Mouse (Mus musculus): Measurements from ENCODE around the gene Map6. TPM values are rescaled to one million over a fixed set of nuclear protein-coding genes. Genes with fewer than 3 reads are reported as not detected.
A peak's percentile ranks its signal among the peaks of the same experiment; 100 is the strongest.

Gene Map6
- polyA plus RNA-seq, 1 experiment from 2014 or later = 0.06 TPM

DNA sequence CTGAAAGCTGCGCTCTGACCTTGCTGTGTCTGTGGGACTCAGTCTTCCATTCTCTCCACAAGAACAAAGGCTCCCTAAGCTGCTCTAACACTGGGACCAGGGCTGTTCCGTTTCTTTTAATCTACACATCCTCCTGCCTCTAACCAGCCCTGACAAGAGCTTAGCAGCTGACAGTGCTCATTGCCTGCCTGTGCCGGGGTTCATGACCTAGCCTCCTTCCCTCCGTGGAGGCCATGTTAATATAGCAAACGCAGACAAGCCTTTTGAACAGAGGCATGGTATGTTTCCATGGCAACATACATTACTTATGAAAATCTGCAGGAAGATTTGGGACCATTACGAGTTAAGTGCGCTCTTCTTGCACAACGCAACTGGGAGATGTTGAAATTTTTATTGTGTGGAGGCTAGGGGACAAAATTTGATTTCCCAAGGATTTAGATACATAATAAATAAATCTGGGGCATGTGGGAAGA is 45.5 kb downstream of the Map6 start:
- peaks cover 20% of the 10 kb centered on the region for H3K4me1 ChIP-seq (ENCODE audit: insufficient read depth)
- H3K9me3 ChIP-seq (ENCODE audit: low read length) = no peaks in the 10 kb centered on the region
- no peak for TF ChIP-seq EP300 (IDR thresholded peaks at IDR 0.05; ENCODE audit: low read depth)
- no peak for TF ChIP-seq CTCF (IDR thresholded peaks at IDR 0.05; ENCODE audit: low read depth)
- ATAC-seq (no peak), DNase-seq (no peak)
- no peaks in the 10 kb centered on the region for H3K27me3 ChIP-seq (ENCODE audit: insufficient read depth, low read length)
- WGBS (ENCODE audit: insufficient replicate concordance) = 52% methylated on average over 8 of the region's 8 CpGs
- no peak overlapping the region for H3K4me3 ChIP-seq (ENCODE audit: low read depth, low read length)
- H3K36me3 ChIP-seq (replicated peaks; ENCODE audit: insufficient read depth, low read length) = no peaks in the 10 kb centered on the region
- no peak overlapping the region for H3K27ac ChIP-seq (ENCODE audit: low read depth)
- H3K9ac ChIP-seq (replicated peaks) = no peak overlapping the region
- H3K4me2 ChIP-seq (ENCODE audit: low read depth, low read length) = no peak overlapping the region

DNA sequence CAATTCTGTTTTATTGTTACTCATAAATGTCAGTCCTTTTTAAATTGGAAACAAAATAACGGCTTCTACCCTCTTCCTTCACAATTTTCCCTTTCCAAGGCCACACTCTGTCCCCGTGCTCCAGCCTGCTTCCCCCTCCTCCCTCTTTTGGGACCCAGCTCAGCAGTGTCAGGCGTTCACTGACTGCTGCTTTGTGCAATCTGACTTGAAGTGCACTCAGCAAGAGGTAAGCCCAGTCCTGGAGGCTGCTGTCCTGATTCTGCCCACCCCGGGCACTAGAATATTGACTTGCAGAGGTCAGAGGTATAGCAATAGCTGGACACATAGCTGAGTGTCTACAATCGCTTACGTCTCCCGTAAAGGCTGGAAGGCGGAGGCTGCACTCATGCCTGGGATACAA is 46.0 kb downstream of the Map6 start:
- ATAC-seq = 0 out of 2 replicates have a peak, but pooled peaks have one; percentile 41
- H3K4me1 ChIP-seq (ENCODE audit: insufficient read depth) = peaks cover 20% of the 10 kb centered on the region
- no peaks in the 10 kb centered on the region for H3K9me3 ChIP-seq (ENCODE audit: low read length)
- no peak for DNase-seq
- WGBS (ENCODE audit: insufficient replicate concordance) = 61% methylated on average over 8 of the region's 8 CpGs
- no peaks in the 10 kb centered on the region for H3K36me3 ChIP-seq (replicated peaks; ENCODE audit: insufficient read depth, low read length)
- H3K27me3 ChIP-seq (ENCODE audit: insufficient read depth, low read length) = no peaks in the 10 kb centered on the region
- no peak overlapping the region for H3K4me3 ChIP-seq (ENCODE audit: low read depth, low read length)
- H3K27ac ChIP-seq (ENCODE audit: low read depth) = no peak overlapping the region
- no peak overlapping the region; the same call in 1 of the 2 replicates for H3K9ac ChIP-seq (replicated peaks)
- H3K4me2 ChIP-seq (ENCODE audit: low read depth, low read length) = no peak overlapping the region
- TF ChIP-seq EP300 (IDR thresholded peaks at IDR 0.05; ENCODE audit: low read depth) = no peak
- TF ChIP-seq CTCF (IDR thresholded peaks at IDR 0.05; ENCODE audit: low read depth) = no peak

DNA sequence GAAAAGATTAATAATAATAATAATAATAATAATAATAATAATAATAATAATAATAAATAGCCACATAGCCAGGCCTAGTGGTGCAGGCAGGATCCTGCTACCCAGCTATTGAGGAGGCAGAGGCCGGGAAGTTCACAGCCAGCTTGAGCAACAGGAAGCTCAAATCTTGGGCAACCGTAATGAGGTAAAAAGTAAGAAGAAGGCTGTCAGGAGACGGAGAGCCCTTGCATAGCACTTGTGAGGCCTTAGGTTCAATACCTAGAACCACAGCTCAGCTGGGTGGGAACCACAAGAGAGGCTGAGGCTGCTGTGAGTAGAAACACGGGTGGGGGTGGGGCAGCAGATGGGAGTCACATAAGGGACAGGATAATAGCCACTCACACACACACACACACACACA is 47.3 kb downstream of the Map6 start:
- WGBS (ENCODE audit: insufficient replicate concordance) = 57% methylated on average over 4 of the region's 4 CpGs
- H3K9me3 ChIP-seq (ENCODE audit: low read length) = no peaks in the 10 kb centered on the region

DNA sequence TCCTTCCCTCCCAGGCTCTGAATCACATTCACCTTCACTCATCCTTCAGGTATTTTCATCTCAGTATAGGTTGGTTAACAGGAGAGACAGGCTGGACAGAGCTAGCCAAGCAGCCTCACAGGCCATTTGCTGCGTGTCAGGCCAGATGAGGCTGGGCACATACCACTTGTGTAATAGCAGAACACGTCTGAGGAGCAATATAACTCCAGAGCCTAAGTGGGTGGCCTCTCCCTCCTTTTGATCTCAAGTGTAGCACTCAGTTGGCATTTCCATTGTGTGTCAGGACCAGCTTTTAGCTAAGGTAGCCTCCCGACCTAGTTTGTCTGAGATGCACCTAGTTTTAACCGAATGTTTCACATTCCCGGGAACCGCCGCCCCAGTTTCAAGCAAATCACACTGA is 49.0 kb downstream of the Map6 start:
- Histone ChIP-seq H3K4me2 (ENCODE audit: low read depth, low read length) (no peak overlapping the region), H3K36me3 (replicated peaks; ENCODE audit: insufficient read depth, low read length) (no peaks in the 10 kb centered on the region), H3K27me3 (ENCODE audit: insufficient read depth, low read length) (no peaks in the 10 kb centered on the region; the same call in 1 of the 2 replicates), H3K4me3 (ENCODE audit: low read depth, low read length) (no peak overlapping the region), H3K27ac (ENCODE audit: low read depth) (no peak overlapping the region), H3K4me1 (ENCODE audit: insufficient read depth) (peaks cover 20% of the 10 kb centered on the region), H3K9me3 (ENCODE audit: low read length) (no peaks in the 10 kb centered on the region), H3K9ac (replicated peaks) (no peak overlapping the region)
- TF ChIP-seq EP300 (IDR thresholded peaks at IDR 0.05; ENCODE audit: low read depth) (no peak), CTCF (IDR thresholded peaks at IDR 0.05; ENCODE audit: low read depth) (no peak)
- ATAC-seq (no peak), DNase-seq (no peak)
- WGBS (ENCODE audit: insufficient replicate concordance) = 71% methylated on average over 7 of the region's 7 CpGs

More for the DNA sequence above, 47.3 kb downstream of the Map6 start:
- no peaks in the 10 kb centered on the region for H3K27me3 ChIP-seq (ENCODE audit: insufficient read depth, low read length)
- ATAC-seq = no peak
- no peak overlapping the region for H3K4me2 ChIP-seq (ENCODE audit: low read depth, low read length)
- H3K9ac ChIP-seq (replicated peaks) = no peak overlapping the region
- no peaks in the 10 kb centered on the region for H3K36me3 ChIP-seq (replicated peaks; ENCODE audit: insufficient read depth, low read length)
- TF ChIP-seq EP300 (IDR thresholded peaks at IDR 0.05; ENCODE audit: low read depth) (no peak), CTCF (IDR thresholded peaks at IDR 0.05; ENCODE audit: low read depth) (no peak)
- H3K4me1 ChIP-seq (ENCODE audit: insufficient read depth) = peaks cover 20% of the 10 kb centered on the region
- H3K4me3 ChIP-seq (ENCODE audit: low read depth, low read length) = no peak overlapping the region
- DNase-seq = no peak
- H3K27ac ChIP-seq (ENCODE audit: low read depth) = no peak overlapping the region

DNA sequence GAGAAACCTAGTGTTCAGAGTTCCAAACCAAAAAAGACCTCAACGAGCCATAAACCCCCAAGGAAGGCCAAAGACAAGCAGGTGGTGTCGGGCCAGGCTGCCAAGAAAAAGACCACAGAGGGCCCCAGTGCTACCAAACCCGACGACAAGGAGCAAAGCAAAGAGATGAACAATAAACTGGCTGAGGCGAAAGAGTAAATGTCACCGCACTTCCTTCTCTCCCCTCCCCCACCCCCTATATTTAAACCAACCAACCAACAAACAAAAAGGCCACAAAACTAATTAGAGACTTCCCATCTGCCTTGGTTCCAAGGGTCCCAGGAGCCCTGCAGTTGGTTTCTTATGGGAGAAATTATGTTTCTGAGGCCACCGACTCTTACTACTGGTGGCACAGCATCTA is 50.2 kb downstream of the Map6 start:
- no peak overlapping the region for H3K4me2 ChIP-seq (ENCODE audit: low read depth, low read length)
- no peaks in the 10 kb centered on the region; the same call in 1 of the 2 replicates for H3K27me3 ChIP-seq (ENCODE audit: insufficient read depth, low read length)
- no peaks in the 10 kb centered on the region for H3K9me3 ChIP-seq (ENCODE audit: low read length)
- ATAC-seq (no peak), DNase-seq (no peak)
- WGBS (ENCODE audit: insufficient replicate concordance) = 54% methylated on average over 7 of the region's 7 CpGs
- H3K4me3 ChIP-seq (ENCODE audit: low read depth, low read length) = no peak overlapping the region
- TF ChIP-seq CTCF (IDR thresholded peaks at IDR 0.05; ENCODE audit: low read depth) (no peak), EP300 (IDR thresholded peaks at IDR 0.05; ENCODE audit: low read depth) (no peak)
- peaks cover 15% of the 10 kb centered on the region for H3K4me1 ChIP-seq (ENCODE audit: insufficient read depth)
- no peak overlapping the region for H3K27ac ChIP-seq (ENCODE audit: low read depth)
- no peak overlapping the region for H3K9ac ChIP-seq (replicated peaks)
- H3K36me3 ChIP-seq (replicated peaks; ENCODE audit: insufficient read depth, low read length) = no peaks in the 10 kb centered on the region

DNA sequence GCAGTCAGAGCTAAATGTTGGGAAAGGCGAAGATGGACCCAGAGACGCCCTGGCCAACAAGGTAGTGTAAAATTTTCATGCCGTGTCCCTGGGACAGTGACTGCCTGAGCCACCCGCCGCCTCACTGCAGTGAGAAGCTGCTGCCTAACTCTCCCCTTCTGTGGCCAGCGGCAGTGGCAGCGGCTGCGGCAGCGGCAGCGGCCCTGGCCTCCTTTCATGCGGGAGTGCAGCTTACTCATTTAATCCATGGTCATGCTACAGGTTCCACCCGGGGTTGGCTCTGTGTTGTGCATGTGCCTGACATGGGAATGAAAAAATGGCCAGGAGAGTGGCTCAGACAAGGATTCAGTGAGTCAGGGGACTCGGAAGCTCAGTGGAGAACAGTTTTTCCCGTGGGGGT is 53.3 kb downstream of the Map6 start:
- TF ChIP-seq EP300 (IDR thresholded peaks at IDR 0.05; ENCODE audit: low read depth) (no peak), CTCF (IDR thresholded peaks at IDR 0.05; ENCODE audit: low read depth) (no peak)
- no peaks in the 10 kb centered on the region for H3K9me3 ChIP-seq (ENCODE audit: low read length)
- DNase-seq (no peak), ATAC-seq (no peak)
- H3K27ac ChIP-seq (ENCODE audit: low read depth) = no peak overlapping the region
- H3K4me1 ChIP-seq (ENCODE audit: insufficient read depth) = no peaks in the 10 kb centered on the region
- 54% methylated on average over 14 of the region's 14 CpGs for WGBS (ENCODE audit: insufficient replicate concordance)
- no peak overlapping the region for H3K4me3 ChIP-seq (ENCODE audit: low read depth, low read length)
- no peak overlapping the region for H3K4me2 ChIP-seq (ENCODE audit: low read depth, low read length)
- H3K27me3 ChIP-seq (ENCODE audit: insufficient read depth, low read length) = peaks cover 13% of the 10 kb centered on the region; the same call in 1 of the 2 replicates
- H3K9ac ChIP-seq (replicated peaks) = no peak overlapping the region
- no peaks in the 10 kb centered on the region for H3K36me3 ChIP-seq (replicated peaks; ENCODE audit: insufficient read depth, low read length)
